Mouse (Mus musculus) right cerebral cortex, adult 18-20 months (tissue): Measurements from ENCODE around the gene Irf2.

ENCODE experiments used
- DNase-seq: peaks from one replicate; pipeline ENCODE4 v3.0.0; 2022; ENCODE audit warnings: mixed read lengths

Irf2 gene

DNA sequence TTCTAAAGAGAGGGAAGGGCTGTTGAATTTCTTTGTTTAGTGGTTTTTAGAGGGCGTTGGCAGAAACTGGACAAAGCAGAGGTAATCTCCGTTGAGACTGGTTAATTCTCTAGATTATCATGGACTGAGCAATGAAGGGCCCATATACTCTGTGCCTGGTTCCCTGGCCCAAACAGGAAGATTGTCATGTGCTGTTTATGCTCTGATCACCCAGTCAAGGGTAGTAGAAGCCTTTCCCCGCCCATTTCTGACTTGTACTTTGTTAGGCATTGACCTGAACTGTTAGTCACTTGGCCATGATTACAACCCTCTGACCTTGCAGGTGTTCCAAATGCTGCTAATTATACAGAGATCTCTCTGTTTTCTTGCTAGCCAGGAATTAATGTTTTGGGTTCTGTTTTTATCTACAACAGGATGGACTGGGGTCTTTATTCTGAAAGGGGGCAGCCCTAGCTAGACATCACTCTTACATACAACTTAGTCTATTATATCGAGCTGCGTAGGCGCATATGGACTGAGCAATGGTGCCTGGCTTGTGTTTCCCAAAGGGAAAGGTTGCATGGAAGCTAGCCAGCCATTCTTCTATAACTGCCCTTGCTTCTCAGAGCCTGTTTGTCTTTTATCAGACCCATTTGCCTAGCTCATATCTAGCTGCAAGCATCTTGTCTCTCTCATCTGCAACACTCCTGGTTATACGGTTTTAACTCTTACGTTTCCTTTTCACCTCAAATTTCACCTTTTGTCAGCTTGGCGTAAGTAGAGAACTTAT lies 143.9 kb downstream of the Irf2 start:
- DNase-seq: no peak

DNA sequence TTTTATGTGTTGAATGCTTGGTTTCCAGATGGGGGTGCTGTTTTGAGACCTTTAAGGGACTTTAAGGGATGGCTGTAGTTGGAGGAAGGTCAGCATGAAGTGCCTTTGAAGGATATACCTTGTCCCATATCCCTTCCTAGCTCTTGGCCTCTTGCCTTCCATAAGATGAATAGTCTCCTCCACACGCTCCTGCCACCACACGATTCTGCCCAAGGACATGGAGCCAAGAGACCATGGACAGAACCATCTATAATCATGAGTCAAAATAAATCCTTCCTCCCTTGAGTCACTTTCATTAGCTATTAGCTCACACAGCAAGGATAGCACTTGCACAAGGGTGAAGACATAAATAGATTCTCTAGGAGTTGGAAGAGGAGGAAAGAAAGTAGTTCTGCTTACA lies 146.3 kb downstream of the Irf2 start:
- DNase-seq: no peak

DNA sequence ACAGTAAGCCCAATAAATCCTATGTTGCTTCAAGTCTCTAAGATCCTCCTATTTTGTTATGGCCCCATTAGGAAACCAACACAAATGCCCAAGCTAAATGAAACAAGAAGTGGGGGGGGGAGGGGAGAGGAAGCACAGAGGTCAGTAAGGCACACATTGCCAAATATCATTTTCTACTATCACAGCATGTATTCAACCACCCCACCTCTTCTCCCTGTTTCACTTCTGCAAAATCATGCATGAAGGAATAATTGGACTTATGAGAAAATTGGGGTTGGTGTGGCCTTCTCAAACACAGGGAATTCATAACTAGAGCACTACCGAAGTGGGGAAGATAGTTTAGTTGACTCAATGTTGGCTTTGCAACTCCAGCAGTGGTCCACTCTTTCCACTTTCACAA lies 146.7 kb downstream of the Irf2 start:
- DNase-seq: no peak

DNA sequence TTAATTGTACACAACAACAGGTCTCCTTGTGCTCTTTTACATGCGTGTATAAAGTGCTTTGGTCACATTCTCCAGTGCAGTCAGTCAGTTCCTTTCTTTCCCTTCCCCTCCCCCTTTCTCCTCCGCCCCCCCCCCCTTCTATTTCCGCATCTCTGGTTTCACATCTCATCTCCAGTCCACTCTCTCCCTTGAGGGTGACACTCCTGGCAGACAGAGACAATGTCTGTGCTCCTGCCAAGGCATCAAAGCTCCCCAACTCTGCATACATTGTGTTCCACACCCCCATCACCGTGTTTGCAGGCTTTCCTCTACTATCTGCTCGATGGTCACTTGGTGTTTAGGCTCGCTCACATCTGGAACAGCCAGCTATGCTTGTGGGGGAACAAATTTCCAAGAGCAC lies 147.9 kb downstream of the Irf2 start:
- DNase-seq: no peak

DNA sequence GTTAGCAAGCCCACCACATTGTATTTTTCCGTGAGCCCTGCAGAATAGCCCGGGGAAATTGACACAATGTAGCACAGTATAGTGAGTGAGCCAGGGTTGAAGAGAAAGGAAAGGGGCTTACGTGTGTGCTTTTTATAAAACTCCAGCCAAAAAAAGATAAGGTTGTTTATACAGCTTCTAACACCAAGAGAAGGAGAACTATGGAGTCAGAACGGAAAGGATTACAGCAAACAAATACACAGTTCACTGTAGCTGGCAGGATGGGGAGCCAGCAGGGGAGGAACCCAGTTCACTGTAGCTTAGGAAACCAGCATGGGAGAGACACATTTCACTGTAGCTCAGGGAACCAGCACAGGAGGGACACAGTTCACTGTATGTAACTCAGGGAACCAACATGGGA lies 149.0 kb downstream of the Irf2 start:
- no peak for DNase-seq

DNA sequence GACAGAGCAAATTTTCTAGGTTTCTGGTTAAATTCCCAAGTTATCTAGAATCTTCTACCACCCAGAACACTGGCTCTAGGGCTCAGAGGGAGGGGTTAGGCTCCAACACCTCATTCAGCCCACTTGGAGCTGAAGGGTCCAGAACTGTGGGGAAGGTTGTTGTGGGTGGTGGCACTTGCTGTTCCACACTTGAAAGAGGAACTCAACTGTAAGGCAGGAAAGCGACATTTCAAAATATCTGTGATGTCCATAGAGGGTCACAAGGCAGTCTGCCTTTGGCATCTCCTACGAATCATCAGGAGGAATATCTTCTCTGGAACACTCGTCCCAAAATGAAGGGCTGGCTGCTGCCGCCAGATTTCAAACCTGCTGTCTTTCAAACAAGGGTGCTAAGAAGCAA lies 150.7 kb downstream of the Irf2 start:
- DNase-seq: no peak

DNA sequence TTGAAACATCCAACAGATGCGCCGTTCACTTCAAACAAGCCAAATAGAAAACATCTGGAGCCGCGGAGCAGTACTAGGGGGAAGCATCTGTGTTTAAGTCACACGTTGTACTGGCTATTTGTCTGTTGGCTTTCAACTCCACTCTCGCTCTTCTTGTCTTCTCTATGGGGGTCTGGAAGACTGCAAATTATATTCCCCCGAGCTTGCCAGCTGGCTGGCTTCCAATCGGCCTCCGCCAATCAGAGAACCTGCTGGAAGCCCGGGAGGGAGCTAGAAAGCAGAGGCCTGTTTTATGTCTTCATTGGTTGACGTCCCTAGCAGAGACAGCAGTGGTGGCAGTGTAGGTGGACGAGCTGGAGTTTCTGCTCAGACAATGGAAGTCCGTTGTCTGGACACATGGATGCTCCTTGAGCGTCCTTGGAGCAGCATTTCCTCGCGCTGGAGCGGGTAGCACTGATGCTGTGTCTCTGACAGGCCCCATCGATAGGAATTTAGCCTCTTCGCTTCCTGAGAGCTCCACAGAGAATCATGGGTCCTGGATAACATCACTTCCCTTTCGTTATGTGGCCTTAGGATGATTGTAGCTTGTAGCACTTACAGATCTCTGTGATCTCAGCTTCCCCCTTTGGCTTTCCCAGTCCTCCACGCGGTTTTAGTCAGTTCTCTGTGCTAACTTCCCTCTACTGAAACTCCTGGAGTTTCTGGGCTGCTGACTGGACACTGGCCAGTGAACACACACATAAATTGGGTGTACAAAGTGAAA lies 153.2 kb downstream of the Irf2 start:
- DNase-seq: no peak

DNA sequence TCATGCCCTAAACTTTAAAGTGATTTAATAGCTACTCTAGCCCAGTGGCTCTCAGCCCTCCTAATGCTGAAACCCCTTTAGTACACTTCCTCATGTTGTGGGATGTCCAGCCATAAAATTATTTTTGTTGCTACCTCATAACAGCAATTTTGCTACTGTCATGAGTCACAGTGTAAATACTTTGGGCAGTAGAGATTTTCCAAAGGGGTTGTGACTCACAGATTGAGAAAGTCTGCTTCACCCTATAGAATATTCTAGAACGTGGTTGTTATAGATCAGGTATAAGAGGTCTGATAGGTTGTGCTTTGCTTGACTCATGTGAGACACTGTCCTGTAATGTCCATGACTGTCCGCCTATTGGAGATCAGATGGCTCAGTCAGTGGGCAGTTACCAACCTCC lies 154.9 kb downstream of the Irf2 start:
- DNase-seq: no peak

DNA sequence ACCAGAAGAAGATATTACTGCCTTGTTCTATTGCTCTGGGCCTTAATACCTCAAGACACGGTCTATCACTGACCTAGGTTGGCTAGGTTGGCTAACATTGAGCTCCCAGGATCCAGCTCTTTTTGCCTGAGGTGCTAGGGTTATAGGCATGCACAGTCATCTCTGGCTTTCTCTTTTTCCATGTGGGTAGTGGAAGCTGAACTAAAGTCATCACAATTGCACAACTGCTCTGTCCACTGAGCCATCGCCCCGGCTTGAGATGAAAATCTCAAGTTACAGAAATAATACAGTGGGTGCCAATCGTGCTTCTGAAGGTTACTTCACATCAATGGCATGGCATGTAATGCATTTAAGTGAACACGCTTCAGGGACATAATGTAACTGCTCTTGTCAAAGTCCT lies 156.5 kb downstream of the Irf2 start:
- DNase-seq: no peak

DNA sequence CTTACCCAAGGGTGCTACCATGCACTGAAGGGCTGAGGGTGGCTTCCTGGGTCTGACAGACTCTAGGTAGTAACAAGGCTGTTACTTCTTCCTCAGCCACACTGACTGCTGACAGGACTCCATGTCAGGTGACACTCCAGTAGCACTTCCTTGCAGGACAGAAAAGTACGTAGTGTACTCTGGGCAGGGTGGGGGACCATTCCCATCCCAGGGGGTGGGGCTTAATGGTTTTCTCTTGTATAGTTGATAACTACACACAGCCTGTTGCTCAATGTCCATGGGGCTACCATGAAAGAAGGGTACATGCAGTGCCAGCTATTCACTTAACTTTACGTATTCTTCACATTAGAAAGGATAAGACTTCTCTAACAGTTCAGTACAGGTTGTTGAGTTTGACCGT lies 157.2 kb downstream of the Irf2 start:
- no peak for DNase-seq
